Mouse (Mus musculus): Measurements from ENCODE around the gene Slc3a2.

The Slc3a2 gene

GRCm38 (mm10) chr19:8662337-8662736 lies 60.8 kb downstream of the Slc3a2 start:
- peak; percentile 86 to 90 for DNase-seq (ENCODE audit: low spot score in 2 of 2)

GRCm38 (mm10) chr19:8661821-8662307 lies 61.3 kb downstream of the Slc3a2 start:
- DNase-seq (ENCODE audit: low spot score in 2 of 2) = peak; percentile 84 to 91

Data from right cerebral cortex, postnatal 36 days (tissue).